Mouse (Mus musculus): ENCODE data around the gene Trim59.

GRCm38 (mm10) chr3:69051894-69052293 lies 7.3 kb upstream of the Trim59 start:
- no peak for TF ChIP-seq CTCF (IDR thresholded peaks at IDR 0.05; ENCODE audit: extremely low read depth, insufficient read length, insufficient replicate concordance, low read depth, low read length)
- no peak for TF ChIP-seq POLR2A (IDR thresholded peaks at IDR 0.05; ENCODE audit: low read depth, low read length)
